Comparison of ENCODE assay signal across 9 mouse cellular contexts in the genomic region with DNA sequence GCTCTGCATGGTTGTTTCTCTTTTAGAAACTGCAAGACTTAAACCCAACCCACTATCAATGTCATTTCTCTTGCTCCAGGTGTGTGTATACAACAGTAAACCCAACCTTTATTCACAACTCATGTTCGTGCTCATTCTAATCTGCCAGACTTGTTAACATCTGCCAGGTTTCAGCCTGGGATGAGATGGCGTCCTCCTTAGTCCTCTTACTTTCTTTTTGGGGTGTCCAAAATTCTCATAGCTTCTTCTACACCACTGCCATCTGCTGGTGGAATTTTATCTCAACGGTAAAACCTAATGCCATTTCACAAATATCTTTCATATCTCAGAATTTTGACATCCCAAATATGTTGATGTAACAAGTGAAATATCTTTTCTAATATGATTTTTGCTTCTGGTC. TPM values are rescaled to one million over a fixed set of nuclear protein-coding genes. Genes with fewer than 3 reads are reported as not detected.
A peak's percentile ranks its signal among the peaks of the same experiment; 100 is the strongest.
DNase-seq lines count a peak whose midpoint lies in the region; ATAC-seq and TF ChIP-seq lines count a peak whose summit lies in the region.
"Had no signal": no experiment of that assay in that cellular context is flagged by ENCODE, and none has a peak within 500 bp of the region (broad histone marks: within the 10 kb centered on the region; RNA-seq: fewer than 3 reads in every experiment).

No protein-coding gene starts in this region.

- TF ChIP-seq CTCF in layer of hippocampus, adult 2 months (conservative IDR thresholded peaks at IDR 0.05) = peak; percentile 85

- peak; percentile 15 to 21 for DNase-seq in layer of hippocampus, adult 2 months (ENCODE audit: low spot score in 2 of 2)
- DNase-seq in layer of hippocampus, adult 8-10 months (ENCODE audit: low spot score in 2 of 2) = no peak
- peak; percentile 32 for DNase-seq in ES-CJ7 (ENCODE audit: low read depth, low spot score)
- peak; percentile 32 for DNase-seq in skeletal muscle tissue, adult 2 months (ENCODE audit: low read depth, low spot score)
- DNase-seq in right cerebral cortex, postnatal 25 days = no peak

- H3K4me1 ChIP-seq in brown adipose tissue, adult 24 weeks (ENCODE audit: control insufficient read depth, insufficient read depth, insufficient read length, low read length) = peaks cover 6% of the 10 kb centered on the region; the same call in 1 of the 2 replicates
- peaks cover 37% of the 10 kb centered on the region for H3K4me1 ChIP-seq in heart, embryonic 13.5 days
- peaks cover 31% of the 10 kb centered on the region for H3K4me1 ChIP-seq in liver, embryonic 12.5 days
- H3K4me1 ChIP-seq: neural tube, embryonic 13.5 days had no signal

- H3K36me3 ChIP-seq in heart, embryonic 13.5 days = peaks cover 3% of the 10 kb centered on the region; the same call in 1 of the 2 replicates
- H3K36me3 ChIP-seq in liver, embryonic 12.5 days = no peaks in the 10 kb centered on the region
- H3K36me3 ChIP-seq: neural tube, embryonic 13.5 days had no signal

- no peaks in the 10 kb centered on the region for H3K27me3 ChIP-seq in heart, embryonic 13.5 days (replicated peaks)
- no peaks in the 10 kb centered on the region for H3K27me3 ChIP-seq in liver, embryonic 12.5 days (replicated peaks)
- H3K27me3 ChIP-seq: neural tube, embryonic 13.5 days had no signal

- 15% methylated on average over 3 of the region's 3 CpGs for WGBS in heart, embryonic 13.5 days
- 11% methylated on average over 3 of the region's 3 CpGs for WGBS in liver, embryonic 12.5 days (ENCODE audit: insufficient replicate concordance)

- H3K4me2 ChIP-seq in heart, embryonic 13.5 days = peak overlapping the region; percentile 50
- peak overlapping the region; percentile 56 for H3K4me2 ChIP-seq in liver, embryonic 12.5 days
- H3K4me2 ChIP-seq: neural tube, embryonic 13.5 days had no signal

- no peak overlapping the region for H3K27ac ChIP-seq in layer of hippocampus, adult 2 months
- no peak overlapping the region for H3K27ac ChIP-seq in brown adipose tissue, adult 24 weeks (replicated peaks; ENCODE audit: low read depth, low read length)
- H3K27ac ChIP-seq in heart, embryonic 13.5 days (replicated peaks) = no peak overlapping the region
- H3K27ac ChIP-seq in liver, embryonic 12.5 days = no peak overlapping the region
- H3K27ac ChIP-seq: neural tube, embryonic 13.5 days had no signal

- ATAC-seq in heart, embryonic 13.5 days (ENCODE audit: extremely low read depth, insufficient number of reproducible peaks, low FRiP score, low TSS enrichment) = no peak
- ATAC-seq in liver, embryonic 12.5 days = no peak

- no peaks in the 10 kb centered on the region for H3K9me3 ChIP-seq in heart, embryonic 13.5 days
- H3K9me3 ChIP-seq in liver, embryonic 12.5 days (replicated peaks) = no peaks in the 10 kb centered on the region
- H3K9me3 ChIP-seq: neural tube, embryonic 13.5 days had no signal

- peak overlapping the region; percentile 33 for H3K4me3 ChIP-seq in layer of hippocampus, adult 2 months
- peak overlapping the region; percentile 43 for H3K4me3 ChIP-seq in brown adipose tissue, adult 24 weeks (ENCODE audit: insufficient read depth, low read depth, low read length)
- H3K4me3 ChIP-seq in heart, embryonic 13.5 days = no peak overlapping the region; the same call in 1 of the 2 replicates
- H3K4me3 ChIP-seq in liver, embryonic 12.5 days = peak overlapping the region; percentile 27
- H3K4me3 ChIP-seq: neural tube, embryonic 13.5 days had no signal

- 0 out of 2 replicates have a peak overlapping the region, but pooled peaks have one; percentile 29 for H3K9ac ChIP-seq in heart, embryonic 13.5 days
- H3K9ac ChIP-seq in liver, embryonic 12.5 days = 0 out of 2 replicates have a peak overlapping the region, but pooled peaks have one; percentile 39
- H3K9ac ChIP-seq: neural tube, embryonic 13.5 days had no signal

RNA-seq across cellular contexts. Expression of gene Tfpi, which starts 2.5 kb away (rescaled TPM):
- 1 to 10 TPM; 3.6 TPM for total RNA-seq in layer of hippocampus, adult 2 months (2021)
- 1 to 10 TPM; 3.2 to 5.1 (median 4.4) TPM for total RNA-seq in layer of hippocampus, adult 8-10 months (2022)
- 3.3 and 5.7 TPM in 2 replicates for polyA plus RNA-seq in brown adipose tissue, adult 24 weeks (2012; ENCODE audit: insufficient read depth, insufficient read length, missing spikeins)
- polyA plus RNA-seq in heart, embryonic 13.5 days (2015; fragmentation: Nextera tagmentation; extraction: Ambion mirVana) = 72.0 and 80.3 TPM in 2 replicates
- polyA plus RNA-seq in liver, embryonic 12.5 days (2016; fragmentation: Nextera tagmentation; extraction: Ambion mirVana) = 25.0 and 25.8 TPM in 2 replicates

RNA-seq across cellular contexts. Expression of gene Calcrl, which starts 53.8 kb away (rescaled TPM):
- total RNA-seq in layer of hippocampus, adult 2 months (2021) = 1 to 10 TPM; 8.0 to 8.5 TPM
- 10 to 100 TPM in 2 of 4 experiments, 1 to 10 TPM in 2; 9.6 to 12.6 (median 10.4) TPM for total RNA-seq in layer of hippocampus, adult 8-10 months (2022)
- polyA plus RNA-seq in brown adipose tissue, adult 24 weeks (2012; ENCODE audit: insufficient read depth, insufficient read length, missing spikeins) = 5.7 and 8.2 TPM in 2 replicates
- 38.6 and 39.2 TPM in 2 replicates for polyA plus RNA-seq in heart, embryonic 13.5 days (2015; fragmentation: Nextera tagmentation; extraction: Ambion mirVana)
- polyA plus RNA-seq in liver, embryonic 12.5 days (2016; fragmentation: Nextera tagmentation; extraction: Ambion mirVana) = 22.1 and 24.6 TPM in 2 replicates

Comparison
In these comparisons a context has a peak if more than half of its experiments do, and no peak if none do; other contexts are left out.
1. DNase-seq: peak in layer of hippocampus, adult 2 months (2 of 2), ES-CJ7 (single experiment) and skeletal muscle tissue, adult 2 months (single experiment); none in layer of hippocampus, adult 8-10 months (0 of 2) and right cerebral cortex, postnatal 25 days (single experiment).